Mouse (Mus musculus): ENCODE data around the gene Icmt.

Icmt gene

GRCm38 (mm10) chr4:152270599-152270998 is 26.4 kb upstream of the Icmt start:
- TF ChIP-seq GATA4 (IDR thresholded peaks at IDR 0.05; ENCODE audit: insufficient replicate concordance, low read length): no peak

- TF ChIP-seq GATA4 (IDR thresholded peaks at IDR 0.05; ENCODE audit: insufficient replicate concordance, low read length): no peak
Observed at GRCm38 (mm10) chr4:152271334-152271733, 25.7 kb upstream of the Icmt start.

- TF ChIP-seq GATA4 (IDR thresholded peaks at IDR 0.05; ENCODE audit: insufficient replicate concordance, low read length): no peak
Observed at GRCm38 (mm10) chr4:152272006-152272405, 25.0 kb upstream of the Icmt start.

GRCm38 (mm10) chr4:152272449-152273049 is 24.5 kb upstream of the Icmt start:
- TF ChIP-seq GATA4 (IDR thresholded peaks at IDR 0.05; ENCODE audit: insufficient replicate concordance, low read length): no peak; the same call in 1 of the 2 replicates

- TF ChIP-seq GATA4 (IDR thresholded peaks at IDR 0.05; ENCODE audit: insufficient replicate concordance, low read length): no peak
Observed at GRCm38 (mm10) chr4:152273191-152273590, 23.8 kb upstream of the Icmt start.

GRCm38 (mm10) chr4:152273621-152274236 is 23.3 kb upstream of the Icmt start, which contains the start of gene Gpr153:
TSS of gene Gpr153 (plus strand) at chr4:152274232.
- TF ChIP-seq GATA4 (IDR thresholded peaks at IDR 0.05; ENCODE audit: insufficient replicate concordance, low read length): no peak

GRCm38 (mm10) chr4:152274681-152275131 is 22.3 kb upstream of the Icmt start:
- TF ChIP-seq GATA4 (IDR thresholded peaks at IDR 0.05; ENCODE audit: insufficient replicate concordance, low read length): no peak

GRCm38 (mm10) chr4:152276389-152277347 is 20.4 kb upstream of the Icmt start:
- no peak for TF ChIP-seq GATA4 (IDR thresholded peaks at IDR 0.05; ENCODE audit: insufficient replicate concordance, low read length)

GRCm38 (mm10) chr4:152277916-152278315 is 19.1 kb upstream of the Icmt start:
- no peak for TF ChIP-seq GATA4 (IDR thresholded peaks at IDR 0.05; ENCODE audit: insufficient replicate concordance, low read length)

GRCm38 (mm10) chr4:152278986-152279385 is 18.0 kb upstream of the Icmt start:
- no peak for TF ChIP-seq GATA4 (IDR thresholded peaks at IDR 0.05; ENCODE audit: insufficient replicate concordance, low read length)

GRCm38 (mm10) chr4:152281601-152282000 is 15.4 kb upstream of the Icmt start:
- TF ChIP-seq GATA4 (IDR thresholded peaks at IDR 0.05; ENCODE audit: insufficient replicate concordance, low read length): no peak

GRCm38 (mm10) chr4:152282721-152283120 is 14.3 kb upstream of the Icmt start:
- no peak for TF ChIP-seq GATA4 (IDR thresholded peaks at IDR 0.05; ENCODE audit: insufficient replicate concordance, low read length)

GRCm38 (mm10) chr4:152283186-152283950 is 13.7 kb upstream of the Icmt start:
- no peak; the same call in 1 of the 2 replicates for TF ChIP-seq GATA4 (IDR thresholded peaks at IDR 0.05; ENCODE audit: insufficient replicate concordance, low read length)

- no peak for TF ChIP-seq GATA4 (IDR thresholded peaks at IDR 0.05; ENCODE audit: insufficient replicate concordance, low read length)
Observed at GRCm38 (mm10) chr4:152285505-152285904, 11.5 kb upstream of the Icmt start.

- TF ChIP-seq GATA4 (IDR thresholded peaks at IDR 0.05; ENCODE audit: insufficient replicate concordance, low read length): no peak
Observed at GRCm38 (mm10) chr4:152286183-152286582, 10.8 kb upstream of the Icmt start.
